Mouse (Mus musculus) erythroblast, embryonic 14.5 days (primary cell): ENCODE measurements around the gene Tmem163. TPM values are rescaled to one million over a fixed set of nuclear protein-coding genes. Genes with fewer than 3 reads are reported as not detected.

Experiments used
- H3K27me3 ChIP-seq: 2 replicates; pipeline ENCODE4 v1.6.1; 2012; ENCODE audit warnings: inconsistent platforms; ENCODE audit not compliant: control insufficient read depth
- H3K36me3 ChIP-seq: 2 replicates; pipeline ENCODE4 v1.6.1; 2012; ENCODE audit warnings: mild to moderate bottlenecking, inconsistent platforms; ENCODE audit not compliant: control insufficient read depth
- H3K4me1 ChIP-seq: 2 replicates; pipeline ENCODE4 v1.6.1; 2012; ENCODE audit warnings: inconsistent platforms; ENCODE audit not compliant: control insufficient read depth
- H3K4me3 ChIP-seq: replicated peaks from 2 replicates; pipeline ENCODE3; 2012; ENCODE audit warnings: moderate library complexity, mild to moderate bottlenecking, inconsistent platforms
- H3K9me3 ChIP-seq: 2 replicates; pipeline ENCODE4 v1.6.1; 2012; ENCODE audit warnings: low read length, inconsistent platforms, mixed read lengths; ENCODE audit not compliant: control insufficient read depth
- GATA1 ChIP-seq: IDR thresholded peaks from 2 replicates; pipeline ENCODE4 v1.6.1; 2012; ENCODE audit warnings: low read length, inconsistent platforms, mixed read lengths
- TAL1 ChIP-seq: IDR thresholded peaks from 3 replicates; pipeline ENCODE4 v1.6.1; 2012; ENCODE audit warnings: low read length, inconsistent platforms, mixed read lengths
- polyA plus RNA-seq: library from polyadenylated mRNA; stranded (reverse); fragments of >175 nt; gene quantifications from 2 replicates; pipeline ENCODE4 v1.2.3, GENCODE M21; 2012

Gene Tmem163
- not detected in 2 replicates for polyA plus RNA-seq

DNA sequence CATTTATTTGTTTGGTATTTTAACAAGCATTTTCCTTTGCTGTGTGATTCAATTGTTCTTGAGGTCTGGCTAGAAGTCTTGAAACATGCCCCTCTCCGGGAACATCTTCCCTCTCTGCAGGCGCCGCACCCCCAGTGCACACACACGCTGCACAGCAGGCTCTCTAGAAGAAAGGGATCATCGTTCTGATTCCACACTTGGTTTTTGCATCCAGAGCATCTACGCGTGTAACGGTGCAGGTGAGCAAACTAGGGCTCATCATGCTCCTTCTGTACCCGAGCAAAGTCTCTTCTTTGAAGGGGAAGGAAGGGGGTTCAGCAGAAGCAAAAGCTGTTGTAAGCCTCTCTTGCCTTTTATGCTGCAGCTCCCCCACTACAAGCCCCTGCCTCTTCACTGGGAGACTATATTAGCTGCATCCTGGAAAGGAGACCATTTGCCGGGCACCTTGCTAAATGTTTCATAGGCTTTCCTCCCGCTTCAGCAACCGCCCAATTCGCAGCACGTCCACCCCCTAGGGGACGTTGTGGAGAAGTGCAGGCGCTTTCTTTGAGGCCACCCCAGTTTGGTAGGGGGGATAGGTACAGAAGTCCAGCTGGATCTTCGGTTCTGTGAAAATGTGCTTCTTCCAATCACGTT is at the start of gene Tmem163:
Tmem163 (minus strand) TSS at position 51 of the 636 bp plus-strand sequence.
- Histone ChIP-seq H3K9me3 (peaks cover 3% of the 10 kb centered on the region; the same call in 1 of the 2 replicates), H3K36me3 (no peaks in the 10 kb centered on the region), H3K4me3 (no peak within 1 kb of the TSS), H3K27me3 (peaks cover 63% of the 10 kb centered on the region), H3K4me1 (peaks cover 10% of the 10 kb centered on the region)
- TF ChIP-seq TAL1 = no peak
- no peak for TF ChIP-seq GATA1

- TF ChIP-seq GATA1 = no peak
- TF ChIP-seq TAL1 = no peak
- Histone ChIP-seq H3K9me3 (peaks cover 4% of the 10 kb centered on the region), H3K27me3 (peaks cover 2% of the 10 kb centered on the region; the same call in 1 of the 2 replicates), H3K4me3 (no peak within 1 kb of the TSS), H3K36me3 (no peaks in the 10 kb centered on the region), H3K4me1 (no peaks in the 10 kb centered on the region)
These were observed 49.7 kb upstream of the Tmem163 start, which contains the start of gene Acmsd for GRCm38 (mm10) chr1:127729096-127729495. Gene Acmsd, plus strand, starts transcription at chr1:127729413.

- TF ChIP-seq GATA1 (no peak), TAL1 (no peak)
- peaks cover under 1% of the 10 kb centered on the region; the same call in 1 of the 2 replicates for H3K9me3 ChIP-seq
These were observed 44.2 kb upstream of the Tmem163 start for GRCm38 (mm10) chr1:127723596-127723995.

DNA sequence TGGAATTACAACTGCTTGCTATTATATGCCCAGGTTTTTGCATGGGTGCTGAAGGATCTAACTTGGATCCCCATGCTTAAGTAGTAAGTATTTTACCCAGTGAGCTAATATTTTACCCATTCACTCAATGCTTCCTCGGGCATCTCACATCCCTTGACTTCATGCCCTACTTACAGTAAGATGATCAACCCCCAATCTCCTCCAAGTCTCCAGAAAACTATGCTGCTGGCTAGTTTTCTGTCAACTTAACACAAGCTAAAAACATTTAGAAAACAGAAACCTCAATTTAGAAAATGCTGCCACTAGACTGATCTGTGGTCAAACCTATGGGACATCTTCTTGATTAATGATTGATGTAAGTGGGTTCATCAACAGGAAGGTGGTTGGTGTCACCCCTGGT is 38.9 kb upstream of the Tmem163 start:
- TF ChIP-seq GATA1 (no peak), TAL1 (no peak)
- no peak overlapping the region for H3K4me3 ChIP-seq
- H3K36me3 ChIP-seq = no peaks in the 10 kb centered on the region
- H3K27me3 ChIP-seq = no peaks in the 10 kb centered on the region
- H3K9me3 ChIP-seq = no peaks in the 10 kb centered on the region
- H3K4me1 ChIP-seq = no peaks in the 10 kb centered on the region; the same call in 1 of the 2 replicates

More at GRCm38 (mm10) chr1:127723596-127723995, 44.2 kb upstream of the Tmem163 start:
- Histone ChIP-seq H3K36me3 (no peaks in the 10 kb centered on the region), H3K4me3 (no peak overlapping the region), H3K4me1 (no peaks in the 10 kb centered on the region), H3K27me3 (no peaks in the 10 kb centered on the region)

DNA sequence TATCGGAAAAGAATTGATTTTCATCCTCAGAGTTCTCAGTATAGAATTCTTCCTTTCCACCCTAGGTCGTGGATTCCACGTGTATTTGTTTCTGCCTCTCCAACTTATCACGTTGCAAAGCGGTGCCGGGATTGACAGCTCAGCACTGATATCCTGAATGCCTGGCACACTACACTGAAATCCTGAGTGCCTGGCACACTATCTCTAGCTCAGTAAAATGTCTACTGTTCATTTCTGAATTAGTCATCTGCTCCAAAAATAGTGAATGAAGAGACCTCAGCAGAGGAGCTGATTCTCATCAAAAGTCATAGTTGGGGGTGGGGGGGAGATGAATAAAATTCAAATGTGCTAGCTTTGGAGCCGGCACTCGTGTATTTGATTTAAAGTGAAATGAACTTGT is 37.1 kb upstream of the Tmem163 start:
- TF ChIP-seq GATA1 = no peak
- TF ChIP-seq TAL1 = no peak
- Histone ChIP-seq H3K27me3 (no peaks in the 10 kb centered on the region), H3K4me3 (no peak overlapping the region), H3K4me1 (no peaks in the 10 kb centered on the region; the same call in 1 of the 2 replicates), H3K9me3 (no peaks in the 10 kb centered on the region), H3K36me3 (no peaks in the 10 kb centered on the region)

GRCm38 (mm10) chr1:127706269-127706668 is 26.9 kb upstream of the Tmem163 start:
- Histone ChIP-seq H3K27me3 (no peaks in the 10 kb centered on the region), H3K36me3 (no peaks in the 10 kb centered on the region), H3K4me1 (no peaks in the 10 kb centered on the region), H3K4me3 (no peak overlapping the region), H3K9me3 (no peaks in the 10 kb centered on the region)
- TF ChIP-seq TAL1 = no peak
- no peak for TF ChIP-seq GATA1

DNA sequence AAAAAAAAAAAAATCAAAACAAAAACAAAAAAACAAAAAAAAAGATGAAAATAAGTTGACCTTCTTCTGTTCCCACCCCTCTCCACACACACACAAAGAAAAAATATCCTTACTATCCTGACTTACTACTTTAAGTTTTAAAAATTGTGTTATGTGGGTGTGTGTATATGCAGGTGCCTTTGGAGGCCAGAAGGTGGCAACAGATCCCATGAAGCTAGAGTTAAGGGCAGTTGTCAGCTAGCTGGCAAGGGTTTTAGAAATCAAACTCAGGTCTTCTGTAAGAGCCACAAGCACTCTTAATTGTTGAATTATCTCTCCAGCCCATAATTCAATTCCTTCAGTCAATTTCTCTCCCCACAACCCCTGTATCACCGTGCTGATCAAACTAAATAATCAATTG is 22.8 kb upstream of the Tmem163 start:
- Histone ChIP-seq H3K27me3 (no peaks in the 10 kb centered on the region), H3K36me3 (no peaks in the 10 kb centered on the region), H3K9me3 (no peaks in the 10 kb centered on the region), H3K4me3 (no peak overlapping the region), H3K4me1 (no peaks in the 10 kb centered on the region)
- TF ChIP-seq GATA1 = no peak
- no peak for TF ChIP-seq TAL1

DNA sequence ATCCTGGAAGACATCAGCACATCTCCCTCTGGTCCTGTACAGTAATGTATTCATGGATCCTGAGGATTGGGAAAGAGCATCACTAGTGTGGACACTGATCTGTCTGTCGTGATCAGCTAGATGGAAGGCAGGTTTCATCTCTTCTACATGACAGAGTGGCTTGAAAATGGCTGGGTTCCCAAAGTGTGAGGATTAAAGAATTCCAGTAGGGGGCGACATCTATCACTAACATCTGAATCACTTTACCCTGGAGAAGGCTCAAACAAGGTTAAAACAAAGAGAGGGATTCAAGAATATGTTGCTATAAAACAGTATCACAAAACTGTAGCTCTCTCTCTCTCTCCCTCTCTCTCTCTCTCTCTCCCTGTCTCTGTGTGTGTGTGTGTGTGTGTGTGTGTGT is 17.2 kb upstream of the Tmem163 start:
- Histone ChIP-seq H3K9me3 (no peaks in the 10 kb centered on the region), H3K36me3 (no peaks in the 10 kb centered on the region), H3K27me3 (no peaks in the 10 kb centered on the region), H3K4me3 (no peak overlapping the region), H3K4me1 (no peaks in the 10 kb centered on the region)
- TF ChIP-seq GATA1 = no peak
- TF ChIP-seq TAL1 = no peak

- no peak for TF ChIP-seq TAL1
- TF ChIP-seq GATA1 = no peak
- Histone ChIP-seq H3K4me3 (peak overlapping the region; percentile 27), H3K4me1 (peaks cover 10% of the 10 kb centered on the region), H3K9me3 (peaks cover 3% of the 10 kb centered on the region; the same call in 1 of the 2 replicates), H3K36me3 (no peaks in the 10 kb centered on the region), H3K27me3 (peaks cover 68% of the 10 kb centered on the region)
These were observed 1.4 kb downstream of the Tmem163 start for GRCm38 (mm10) chr1:127677661-127678580.
